Mouse (Mus musculus): ENCODE measurements around the gene Olfr503. TPM values are rescaled to one million over a fixed set of nuclear protein-coding genes. Genes with fewer than 3 reads are reported as not detected.
"Not testable (repeated sequence)": the region's sequence is repeated elsewhere in the genome, so short reads cannot be mapped to it uniquely, and the experiment has no call there.

Gene Olfr503
- polyA plus RNA-seq (2016; fragmentation: Nextera tagmentation; extraction: Ambion mirVana): not detected in 2 replicates

GRCm38 (mm10) chr7:108544227-108544626, at the start of gene Olfr503:
Olfr503 (plus strand) TSS chr7:108544527.
- H3K9me3 ChIP-seq; H3K36me3 ChIP-seq (replicated peaks); H3K27me3 ChIP-seq (replicated peaks; ENCODE audit: low read depth, poor library complexity, severe bottlenecking); H3K4me1 ChIP-seq; DNase-seq (ENCODE audit: low spot score); H3K27ac ChIP-seq (replicated peaks); H3K4me3 ChIP-seq: not testable (repeated sequence)
- 56% methylated on average over 1 of the region's 1 CpGs for WGBS

DNA sequence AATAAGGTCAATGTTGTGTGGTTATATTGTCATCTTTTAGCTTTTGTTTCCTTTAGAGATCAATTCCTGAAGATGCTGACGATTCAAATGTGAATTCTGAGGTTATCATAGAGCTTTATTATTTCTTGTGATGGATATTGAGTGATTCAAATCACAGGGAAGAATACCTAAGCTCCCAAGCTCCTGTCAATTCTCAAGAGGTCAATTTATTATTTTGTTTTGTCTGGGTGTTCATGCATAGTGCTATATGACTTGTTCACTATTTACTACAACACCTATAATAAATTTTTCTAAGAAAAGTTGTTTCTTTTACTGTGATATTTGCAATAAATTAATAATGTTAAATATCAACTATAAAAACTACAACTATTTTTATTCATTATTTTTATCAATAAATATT, 19.4 kb upstream of the Olfr503 start, which contains the start of gene Olfr502:
Gene Olfr502, minus strand, starts transcription at position 101 of the 400 bp plus-strand sequence.
- Histone ChIP-seq H3K27ac (replicated peaks) (no peak within 1 kb of the TSS), H3K27me3 (replicated peaks; ENCODE audit: low read depth, poor library complexity, severe bottlenecking) (no peaks in the 10 kb centered on the region), H3K4me1 (no peaks in the 10 kb centered on the region), H3K36me3 (replicated peaks) (no peaks in the 10 kb centered on the region), H3K9me3 (0 out of 2 replicates have a peak, but pooled peaks cover 4% of the 10 kb centered on the region), H3K4me3 (no peak within 1 kb of the TSS)
- 75% methylated on average over 1 of the region's 1 CpGs for WGBS
- DNase-seq (ENCODE audit: low spot score): no peak

DNA sequence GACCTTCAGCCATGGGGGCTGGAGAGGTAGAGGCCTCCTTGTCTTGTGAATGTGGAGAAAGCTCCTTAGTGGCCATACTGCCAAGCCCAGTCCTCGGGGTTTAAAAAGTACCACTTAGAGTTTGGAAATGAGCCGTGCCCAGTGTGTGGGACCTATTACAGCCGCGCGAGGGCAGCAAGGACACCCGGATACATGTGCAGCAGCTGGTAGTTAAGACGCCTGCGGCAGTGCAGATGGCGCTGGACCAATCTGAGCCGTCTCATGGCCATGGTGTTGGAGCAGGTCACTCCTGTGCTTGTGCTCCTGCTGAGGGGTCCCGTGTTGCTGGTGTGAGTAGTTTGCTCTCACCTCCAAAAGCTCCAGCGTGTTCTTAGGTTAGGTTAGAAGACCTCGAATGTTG, 1.9 kb upstream of the Olfr503 start:
- DNase-seq (ENCODE audit: low spot score): no peak
- whole genome bisulfite sequencing: 89% methylated on average over 13 of the region's 13 CpGs
- H3K36me3 ChIP-seq (replicated peaks): no peaks in the 10 kb centered on the region
- H3K9me3 ChIP-seq: 0 out of 2 replicates have a peak, but pooled peaks cover 5% of the 10 kb centered on the region
- H3K27me3 ChIP-seq (replicated peaks; ENCODE audit: low read depth, poor library complexity, severe bottlenecking): no peaks in the 10 kb centered on the region
- H3K4me3 ChIP-seq: no peak overlapping the region
- H3K4me1 ChIP-seq: no peaks in the 10 kb centered on the region
- H3K27ac ChIP-seq (replicated peaks): no peak overlapping the region

- no peak within 1 kb of the TSS for H3K27ac ChIP-seq (replicated peaks)
- H3K4me1 ChIP-seq: no peaks in the 10 kb centered on the region
- H3K4me3 ChIP-seq: no peak within 1 kb of the TSS
- H3K9me3 ChIP-seq: peaks cover 5% of the 10 kb centered on the region; the same call in 1 of the 2 replicates
- no peak for DNase-seq (ENCODE audit: low spot score)
- 82% methylated on average over 1 of the region's 1 CpGs for WGBS
- H3K27me3 ChIP-seq (replicated peaks; ENCODE audit: low read depth, poor library complexity, severe bottlenecking): no peaks in the 10 kb centered on the region
- H3K36me3 ChIP-seq (replicated peaks): no peaks in the 10 kb centered on the region
Observed at GRCm38 (mm10) chr7:108565693-108566092, 21.4 kb downstream of the Olfr503 start, which contains the start of gene Olfr504. Olfr504 (minus strand) TSS chr7:108565793.

DNA sequence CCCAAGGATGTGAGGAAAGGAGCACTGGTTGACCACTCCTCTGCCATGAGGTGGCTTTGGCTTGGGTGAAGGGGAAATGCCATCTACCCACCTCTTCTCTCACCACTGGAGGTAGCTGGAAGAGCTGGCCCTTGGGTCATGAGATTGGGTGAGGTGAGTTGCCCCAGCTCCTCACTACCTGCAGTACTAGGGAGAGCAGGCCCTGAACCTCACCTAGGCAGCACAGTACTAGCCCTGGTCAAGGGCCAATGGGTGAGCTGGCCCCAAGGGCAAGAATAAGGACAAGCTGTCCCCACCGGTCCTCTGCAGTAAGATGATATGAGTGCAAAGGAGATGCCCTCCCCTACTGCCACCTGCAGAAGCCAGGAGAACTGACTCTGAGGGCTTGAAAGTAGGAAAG, 45.5 kb downstream of the Olfr503 start:
- Histone ChIP-seq H3K27ac (replicated peaks) (no peak overlapping the region), H3K4me3 (no peak overlapping the region), H3K36me3 (replicated peaks) (no peaks in the 10 kb centered on the region), H3K27me3 (replicated peaks; ENCODE audit: low read depth, poor library complexity, severe bottlenecking) (no peaks in the 10 kb centered on the region), H3K4me1 (no peaks in the 10 kb centered on the region), H3K9me3 (no peaks in the 10 kb centered on the region)
- no peak for DNase-seq (ENCODE audit: low spot score)
- 91% methylated on average over 1 of the region's 1 CpGs for WGBS

Other genes with a start within 250 kb of the Olfr503 start
- gene Olfr491, start 231.1 kb upstream of the Olfr503 start, polyA plus RNA-seq (2016; fragmentation: Nextera tagmentation; extraction: Ambion mirVana): not detected in 2 replicates
- gene Olfr492, start 220.9 kb upstream of the Olfr503 start, polyA plus RNA-seq (2016; fragmentation: Nextera tagmentation; extraction: Ambion mirVana): not detected in 2 replicates
- not detected in 2 replicates for gene Olfr493, start 197.5 kb upstream of the Olfr503 start, polyA plus RNA-seq (2016; fragmentation: Nextera tagmentation; extraction: Ambion mirVana)
- gene Olfr494, start 179.2 kb upstream of the Olfr503 start, polyA plus RNA-seq (2016; fragmentation: Nextera tagmentation; extraction: Ambion mirVana): not detected in 2 replicates
- not detected in 2 replicates for gene Olfr495, start 151.4 kb upstream of the Olfr503 start, polyA plus RNA-seq (2016; fragmentation: Nextera tagmentation; extraction: Ambion mirVana)
- gene Olfr497, start 124.1 kb upstream of the Olfr503 start, polyA plus RNA-seq (2016; fragmentation: Nextera tagmentation; extraction: Ambion mirVana): not detected in 2 replicates
- gene Olfr498, start 79.2 kb upstream of the Olfr503 start, polyA plus RNA-seq (2016; fragmentation: Nextera tagmentation; extraction: Ambion mirVana): not detected in 2 replicates
- gene Olfr502, start 19.5 kb upstream of the Olfr503 start, polyA plus RNA-seq (2016; fragmentation: Nextera tagmentation; extraction: Ambion mirVana): not detected in 2 replicates
- gene Olfr504, start 21.3 kb downstream of the Olfr503 start, polyA plus RNA-seq (2016; fragmentation: Nextera tagmentation; extraction: Ambion mirVana): not detected in 2 replicates
- not detected in 2 replicates for gene Olfr506, start 66.3 kb downstream of the Olfr503 start, polyA plus RNA-seq (2016; fragmentation: Nextera tagmentation; extraction: Ambion mirVana)
- gene Olfr507, start 77.3 kb downstream of the Olfr503 start, polyA plus RNA-seq (2016; fragmentation: Nextera tagmentation; extraction: Ambion mirVana): not detected in 2 replicates
- gene Olfr508, start 85.5 kb downstream of the Olfr503 start, polyA plus RNA-seq (2016; fragmentation: Nextera tagmentation; extraction: Ambion mirVana): not detected in 2 replicates
- gene Olfr509, start 107.4 kb downstream of the Olfr503 start, polyA plus RNA-seq (2016; fragmentation: Nextera tagmentation; extraction: Ambion mirVana): not detected in 2 replicates
- not detected in 2 replicates for gene Olfr510, start 121.9 kb downstream of the Olfr503 start, polyA plus RNA-seq (2016; fragmentation: Nextera tagmentation; extraction: Ambion mirVana)
- not detected in 2 replicates for gene Olfr512, start 168.8 kb downstream of the Olfr503 start, polyA plus RNA-seq (2016; fragmentation: Nextera tagmentation; extraction: Ambion mirVana)
- gene Olfr513, start 206.4 kb downstream of the Olfr503 start, polyA plus RNA-seq (2016; fragmentation: Nextera tagmentation; extraction: Ambion mirVana): not detected in 2 replicates

Data from embryonic facial prominence, embryonic 10.5 days (tissue).